Mouse (Mus musculus) embryonic facial prominence, embryonic 10.5 days (tissue): ENCODE measurements around the gene Aagab. TPM values are rescaled to one million over a fixed set of nuclear protein-coding genes. Genes with fewer than 3 reads are reported as not detected.

ENCODE experiments used
- DNase-seq: peaks from one replicate; pipeline ENCODE4 v3.0.0-alpha.2; 2017; ENCODE audit warnings: low spot score
- H3K27ac ChIP-seq: fragments of 300-500 bp; sonication (generic); replicated peaks from 2 replicates; pipeline ENCODE4 v1.5.1; 2016; ENCODE audit warnings: mild to moderate bottlenecking
- H3K27me3 ChIP-seq: fragments of 300-500 bp; sonication (generic); replicated peaks from 2 replicates; pipeline ENCODE4 v1.6.1; 2016; ENCODE audit warnings: low read depth, mild to moderate bottlenecking; ENCODE audit not compliant: poor library complexity, severe bottlenecking
- H3K36me3 ChIP-seq: fragments of 300-500 bp; sonication (generic); replicated peaks from 2 replicates; pipeline ENCODE4 v1.6.1; 2016; ENCODE audit warnings: mild to moderate bottlenecking, moderate library complexity
- H3K4me1 ChIP-seq: fragments of 300-500 bp; sonication (generic); 2 replicates; pipeline ENCODE4 v1.6.1; 2016
- H3K4me3 ChIP-seq: fragments of 300-500 bp; sonication (generic); 2 replicates; pipeline ENCODE4 v1.5.1; 2016; ENCODE audit warnings: mild to moderate bottlenecking, moderate library complexity
- H3K9me3 ChIP-seq: fragments of 300-500 bp; sonication (generic); 2 replicates; pipeline ENCODE4 v1.6.1; 2016; ENCODE audit warnings: mild to moderate bottlenecking
- WGBS: fragments of 180-500 bp; shearing (Covaris S2); methylation state at CpG from one replicate; pipeline ENCODE4 v1.1.7; 2016; 5-methylcytosine and 5-hydroxymethylcytosine counted together
- polyA plus RNA-seq: library from polyadenylated mRNA; unstranded; fragments of >200 nt; fragmentation: Nextera tagmentation; extraction: Ambion mirVana; gene quantifications from 2 replicates; pipeline ENCODE4 v1.2.1, GENCODE M21; 2016

The Aagab gene
- polyA plus RNA-seq, 1 experiment from 2014 or later: 37.4 TPM

DNA sequence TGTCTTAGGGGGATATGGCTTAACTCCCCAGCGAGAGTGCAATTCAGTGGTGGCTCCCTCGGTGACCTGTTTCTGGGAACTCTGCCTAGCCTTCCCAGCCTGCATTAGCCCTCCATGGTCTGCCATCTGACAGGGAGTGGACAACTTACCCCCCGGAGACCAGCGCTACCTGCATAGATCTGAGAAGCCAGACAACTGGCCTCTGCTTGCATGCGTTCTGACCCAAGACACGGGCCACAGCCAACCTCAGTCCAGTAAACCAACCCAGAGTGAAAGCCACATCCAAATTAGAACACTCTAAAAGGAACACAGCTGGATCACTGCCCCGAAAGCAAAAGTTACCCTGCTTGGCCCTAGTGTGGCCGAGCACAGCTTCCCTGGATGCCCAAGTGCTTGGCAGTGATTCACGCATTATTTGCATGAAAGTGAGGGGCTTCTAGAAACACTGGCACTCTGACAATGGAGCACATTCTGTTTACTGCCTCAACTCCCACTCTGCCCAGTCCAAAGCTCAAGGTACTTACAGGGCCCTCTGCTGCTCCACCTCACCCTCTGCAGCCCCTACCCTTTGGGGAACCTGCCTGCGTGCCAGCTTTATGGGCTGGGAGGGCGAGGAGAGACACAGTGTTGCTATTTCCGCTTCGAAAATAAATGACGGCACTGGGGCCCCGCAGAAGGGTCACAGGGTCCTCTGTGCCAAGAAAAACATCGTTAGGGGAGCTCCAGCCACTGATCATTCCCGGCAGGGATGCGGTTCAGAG is 64.3 kb downstream of the Aagab start:
- Histone ChIP-seq H3K9me3 (no peaks in the 10 kb centered on the region), H3K27ac (peak overlapping the region; percentile 35; the same call in 1 of the 2 replicates), H3K36me3 (peaks cover 72% of the 10 kb centered on the region), H3K27me3 (no peaks in the 10 kb centered on the region), H3K4me1 (peaks cover 77% of the 10 kb centered on the region), H3K4me3 (no peak overlapping the region)
- DNase-seq: no peak
- 72% methylated on average over 18 of the region's 18 CpGs for WGBS

- peaks cover 74% of the 10 kb centered on the region for H3K4me1 ChIP-seq
- peaks cover 72% of the 10 kb centered on the region for H3K36me3 ChIP-seq
- peak overlapping the region; percentile 35; the same call in 1 of the 2 replicates for H3K27ac ChIP-seq
- H3K9me3 ChIP-seq: no peaks in the 10 kb centered on the region
- H3K4me3 ChIP-seq: no peak overlapping the region
- H3K27me3 ChIP-seq: no peaks in the 10 kb centered on the region
- 84% methylated on average over 8 of the region's 8 CpGs for WGBS
- no peak for DNase-seq
These were observed 64.9 kb downstream of the Aagab start for GRCm38 (mm10) chr9:63667373-63667724.

- peaks cover 76% of the 10 kb centered on the region for H3K4me1 ChIP-seq
- H3K27ac ChIP-seq: peak overlapping the region; percentile 44
- no peaks in the 10 kb centered on the region for H3K9me3 ChIP-seq
- 63% methylated on average over 1 of the region's 1 CpGs for WGBS
- DNase-seq: peak; percentile 28
- peaks cover 61% of the 10 kb centered on the region for H3K36me3 ChIP-seq
- no peak overlapping the region for H3K4me3 ChIP-seq
- no peaks in the 10 kb centered on the region for H3K27me3 ChIP-seq
These were observed 66.2 kb downstream of the Aagab start for GRCm38 (mm10) chr9:63668621-63669020.

DNA sequence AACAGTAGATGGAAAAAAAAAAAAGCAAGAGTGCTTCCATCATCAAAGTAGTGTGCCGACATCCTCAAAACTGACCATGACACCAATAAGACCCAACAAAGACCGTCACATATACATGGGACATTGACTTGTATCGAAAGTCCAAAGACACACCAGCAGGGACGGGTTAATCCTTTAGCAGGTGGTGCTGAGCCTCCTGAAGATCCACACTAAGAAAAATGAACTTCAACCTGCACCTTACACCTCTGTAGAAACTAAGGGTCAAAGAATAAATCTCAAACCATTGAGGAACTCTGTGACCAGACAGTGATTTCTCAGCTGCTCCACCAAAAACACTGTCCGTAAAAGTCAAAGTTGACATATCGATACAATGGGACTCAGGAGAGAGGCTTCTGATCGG is 67.4 kb downstream of the Aagab start:
- no peaks in the 10 kb centered on the region for H3K27me3 ChIP-seq
- 96% methylated on average over 7 of the region's 7 CpGs for WGBS

DNA sequence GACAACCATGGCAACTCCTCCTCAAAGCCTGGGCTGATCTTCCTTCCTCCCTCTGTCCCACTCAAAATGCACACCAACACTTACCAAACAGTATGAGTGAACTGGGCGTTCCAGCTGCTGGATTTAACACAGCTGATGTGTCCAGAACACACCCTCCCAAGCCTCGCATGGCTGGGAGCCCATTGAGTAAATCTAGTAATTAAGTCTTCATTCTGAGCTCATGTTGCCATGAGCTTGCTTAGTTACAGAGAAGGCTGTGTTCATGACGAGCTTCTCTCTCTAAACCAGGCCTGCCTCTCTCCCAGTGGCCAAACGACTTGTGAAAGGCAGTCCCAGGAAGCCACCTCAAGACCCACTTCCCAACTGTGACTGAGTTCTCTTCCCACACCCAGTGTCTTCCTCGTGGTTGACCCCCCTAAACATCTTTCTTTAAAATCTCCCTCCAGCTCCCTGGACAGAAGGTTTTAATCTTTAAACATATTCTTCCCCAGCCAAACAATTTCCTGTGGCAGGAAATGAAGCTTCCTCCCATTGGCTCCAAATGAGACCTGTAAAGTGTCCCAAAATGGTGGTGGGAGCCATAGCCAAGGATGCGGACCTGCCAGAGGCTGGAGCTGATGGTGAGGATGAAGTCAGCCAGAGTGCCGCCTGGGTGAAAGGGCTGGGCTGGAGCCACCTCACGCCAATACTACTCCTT is 70.5 kb downstream of the Aagab start:
- Histone ChIP-seq H3K36me3 (peaks cover 29% of the 10 kb centered on the region), H3K27me3 (no peaks in the 10 kb centered on the region), H3K4me3 (no peak overlapping the region), H3K4me1 (peaks cover 44% of the 10 kb centered on the region), H3K9me3 (no peaks in the 10 kb centered on the region), H3K27ac (no peak overlapping the region)
- WGBS: 71% methylated on average over 8 of the region's 8 CpGs
- no peak for DNase-seq

More for the DNA sequence above, 67.4 kb downstream of the Aagab start:
- no peak overlapping the region for H3K27ac ChIP-seq
- H3K4me3 ChIP-seq: no peak overlapping the region
- peaks cover 60% of the 10 kb centered on the region for H3K36me3 ChIP-seq
- DNase-seq: no peak
- no peaks in the 10 kb centered on the region for H3K9me3 ChIP-seq
- H3K4me1 ChIP-seq: peaks cover 71% of the 10 kb centered on the region

- H3K4me1 ChIP-seq: peaks cover 44% of the 10 kb centered on the region
- no peak for DNase-seq
- peaks cover 29% of the 10 kb centered on the region for H3K36me3 ChIP-seq
- no peak overlapping the region for H3K4me3 ChIP-seq
- H3K27me3 ChIP-seq: no peaks in the 10 kb centered on the region
- no peaks in the 10 kb centered on the region for H3K9me3 ChIP-seq
- H3K27ac ChIP-seq: peak overlapping the region; percentile 46; the same call in 1 of the 2 replicates
- WGBS: 75% methylated on average over 3 of the region's 3 CpGs
These were observed 71.0 kb downstream of the Aagab start for GRCm38 (mm10) chr9:63673494-63673805.

DNA sequence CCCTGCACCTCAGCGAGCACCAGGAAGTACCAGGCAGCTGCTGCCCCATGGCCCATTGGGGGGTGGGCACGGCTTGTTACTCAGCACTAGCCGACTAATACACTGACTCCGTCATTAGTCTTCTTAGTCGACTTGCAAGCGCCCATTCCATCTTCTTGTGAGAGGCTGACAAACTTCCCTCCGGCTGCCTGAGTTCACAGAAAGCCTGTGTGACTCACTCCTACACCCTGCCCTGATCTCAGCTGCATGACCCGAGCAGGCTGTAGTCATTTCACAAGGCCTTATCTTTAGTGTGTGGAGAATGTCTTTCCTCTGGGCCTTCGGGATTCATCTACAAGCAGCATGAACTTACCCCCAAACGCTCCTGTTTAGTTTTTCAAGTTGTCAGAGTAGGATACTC is 72.2 kb downstream of the Aagab start:
- DNase-seq: no peak
- Histone ChIP-seq H3K27me3 (no peaks in the 10 kb centered on the region), H3K36me3 (peaks cover 29% of the 10 kb centered on the region), H3K27ac (no peak overlapping the region), H3K4me3 (no peak overlapping the region), H3K4me1 (peaks cover 38% of the 10 kb centered on the region), H3K9me3 (no peaks in the 10 kb centered on the region)
- WGBS: 90% methylated on average over 10 of the region's 10 CpGs

- H3K4me3 ChIP-seq: no peak overlapping the region
These were observed 75.2 kb downstream of the Aagab start for GRCm38 (mm10) chr9:63677621-63678020.

DNA sequence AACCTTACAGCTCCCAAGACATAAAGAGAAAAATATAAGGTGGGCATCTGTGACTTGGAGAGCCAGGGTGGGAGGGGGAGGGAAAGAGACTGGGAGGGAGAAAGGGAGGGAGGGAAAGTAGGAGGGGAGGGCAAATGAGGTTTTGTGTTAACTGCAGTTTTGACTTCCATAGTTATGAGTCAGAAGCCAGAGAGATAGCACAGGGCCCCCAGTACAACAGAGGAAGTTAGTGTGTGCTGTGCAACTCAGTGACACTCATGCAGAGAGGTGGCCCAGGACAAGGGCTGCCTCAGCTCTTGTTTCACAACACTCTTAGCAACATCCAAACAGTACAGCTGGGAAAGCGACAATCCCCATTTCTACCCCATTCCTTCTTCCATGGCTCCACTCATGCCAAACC is 75.6 kb downstream of the Aagab start:
- no peaks in the 10 kb centered on the region for H3K27me3 ChIP-seq
- H3K4me1 ChIP-seq: peaks cover 30% of the 10 kb centered on the region
- no peak overlapping the region for H3K27ac ChIP-seq
- H3K9me3 ChIP-seq: no peaks in the 10 kb centered on the region
- no peak overlapping the region for H3K4me3 ChIP-seq
- 94% methylated on average over 1 of the region's 1 CpGs for WGBS
- peaks cover 9% of the 10 kb centered on the region for H3K36me3 ChIP-seq
- no peak for DNase-seq

More at GRCm38 (mm10) chr9:63677621-63678020, 75.2 kb downstream of the Aagab start:
- Histone ChIP-seq H3K27ac (no peak overlapping the region), H3K27me3 (no peaks in the 10 kb centered on the region), H3K9me3 (no peaks in the 10 kb centered on the region), H3K36me3 (peaks cover 9% of the 10 kb centered on the region), H3K4me1 (peaks cover 35% of the 10 kb centered on the region)
- 66% methylated on average over 3 of the region's 3 CpGs for WGBS
- DNase-seq: no peak

DNA sequence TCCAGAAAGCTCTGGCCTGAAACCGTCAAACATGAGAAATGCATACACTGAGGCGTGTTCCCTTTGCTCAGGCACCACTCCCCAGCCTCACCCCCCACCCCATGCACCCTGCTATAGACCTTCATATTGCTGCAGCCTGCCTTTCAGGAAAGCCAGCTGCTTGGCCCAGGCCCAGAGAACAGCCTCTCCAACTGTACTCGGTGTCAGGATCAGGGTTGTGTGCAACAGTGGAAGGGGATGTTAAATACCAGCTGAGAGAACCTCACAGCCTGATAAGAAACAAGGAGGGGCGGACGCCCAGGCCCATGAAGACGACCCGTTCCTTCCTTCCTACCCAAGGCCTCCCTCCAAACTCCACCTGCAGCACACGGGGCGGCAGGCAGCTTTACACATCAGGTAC is 79.8 kb downstream of the Aagab start:
- Histone ChIP-seq H3K27me3 (no peaks in the 10 kb centered on the region), H3K4me3 (no peak overlapping the region), H3K9me3 (no peaks in the 10 kb centered on the region), H3K27ac (no peak overlapping the region), H3K36me3 (peaks cover 20% of the 10 kb centered on the region), H3K4me1 (peaks cover 25% of the 10 kb centered on the region)
- no peak for DNase-seq
- WGBS: 86% methylated on average over 9 of the region's 9 CpGs

DNA sequence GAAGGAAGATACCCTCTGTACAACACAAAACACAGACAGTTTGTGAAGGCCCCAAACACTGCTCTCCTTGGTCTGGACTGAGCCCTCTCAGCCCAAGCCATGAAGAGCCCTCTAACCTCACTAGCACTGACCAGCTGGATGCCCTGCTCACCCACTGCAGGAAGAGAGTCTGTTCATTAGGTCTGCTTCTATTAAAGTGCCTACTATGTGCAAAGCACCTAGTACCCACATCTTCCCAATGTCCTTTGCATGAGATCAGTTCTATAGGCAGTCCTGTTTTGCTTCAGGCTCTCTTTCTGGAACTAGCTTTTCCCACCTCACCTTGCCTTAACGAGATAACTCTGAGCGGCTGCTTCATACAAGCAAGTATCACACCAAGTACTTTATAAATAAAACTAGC is 80.5 kb downstream of the Aagab start:
- DNase-seq: no peak
- H3K4me1 ChIP-seq: peaks cover 21% of the 10 kb centered on the region

GRCm38 (mm10) chr9:63684277-63684676 is 81.8 kb downstream of the Aagab start:
- DNase-seq: no peak
- Histone ChIP-seq H3K27ac (no peak overlapping the region), H3K36me3 (peaks cover 37% of the 10 kb centered on the region), H3K27me3 (no peaks in the 10 kb centered on the region), H3K4me1 (peaks cover 12% of the 10 kb centered on the region; the same call in 1 of the 2 replicates), H3K4me3 (no peak overlapping the region), H3K9me3 (no peaks in the 10 kb centered on the region)
- WGBS: 95% methylated on average over 6 of the region's 6 CpGs

More for the DNA sequence above, 80.5 kb downstream of the Aagab start:
- Histone ChIP-seq H3K27ac (no peak overlapping the region), H3K9me3 (no peaks in the 10 kb centered on the region), H3K36me3 (peaks cover 25% of the 10 kb centered on the region), H3K27me3 (no peaks in the 10 kb centered on the region), H3K4me3 (no peak overlapping the region)
- 85% methylated on average over 2 of the region's 2 CpGs for WGBS

DNA sequence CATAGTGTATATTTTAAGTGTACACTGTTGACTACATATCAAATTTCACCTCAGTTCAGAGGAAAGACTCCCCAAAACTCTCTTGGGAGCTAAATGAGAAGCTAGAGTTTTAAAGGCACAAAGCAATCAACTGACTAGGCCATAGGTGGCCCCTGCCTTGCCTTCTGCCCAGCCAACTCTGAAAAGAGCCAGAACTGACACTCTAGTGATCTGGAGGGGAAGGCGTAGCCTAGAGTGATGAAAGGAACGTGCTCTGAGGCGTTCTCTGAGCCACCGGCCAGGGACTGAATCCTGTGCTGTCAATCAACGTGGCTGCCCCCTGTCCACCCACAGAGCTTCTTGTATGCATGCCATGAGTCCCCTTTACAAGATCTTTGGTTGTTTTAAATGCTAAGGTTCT is 82.9 kb downstream of the Aagab start:
- Histone ChIP-seq H3K27me3 (no peaks in the 10 kb centered on the region), H3K4me1 (0 out of 2 replicates have a peak, but pooled peaks cover 10% of the 10 kb centered on the region), H3K36me3 (peaks cover 45% of the 10 kb centered on the region), H3K27ac (no peak overlapping the region), H3K4me3 (no peak overlapping the region), H3K9me3 (peaks cover 3% of the 10 kb centered on the region; the same call in 1 of the 2 replicates)
- no peak for DNase-seq
- 64% methylated on average over 5 of the region's 5 CpGs for WGBS
